Mouse (Mus musculus): ENCODE results near the gene Ybx3. TPM values are rescaled to one million over a fixed set of nuclear protein-coding genes. Genes with fewer than 3 reads are reported as not detected.
A peak's percentile ranks its signal among the peaks of the same experiment; 100 is the strongest.

Gene Ybx3
- polyA plus RNA-seq, 1 experiment from 2014 or later, result 44.1 TPM

GRCm38 (mm10) chr6:131367101-131367500 is 21.2 kb downstream of the Ybx3 start:
- Histone ChIP-seq H3K36me3 (ENCODE audit: insufficient read depth, low read length) (peaks cover 36% of the 10 kb centered on the region; the same call in 1 of the 2 replicates), H3K4me3 (ENCODE audit: low read depth, low read length) (no peak overlapping the region), H3K9me3 (ENCODE audit: low read length) (no peaks in the 10 kb centered on the region), H3K4me1 (ENCODE audit: insufficient read depth, low read depth, low read length) (no peaks in the 10 kb centered on the region), H3K9ac (replicated peaks; ENCODE audit: low read depth) (no peak overlapping the region), H3K27me3 (replicated peaks; ENCODE audit: insufficient read depth, low read length) (no peaks in the 10 kb centered on the region), H3K4me2 (replicated peaks; ENCODE audit: low read depth, low read length) (no peak overlapping the region), H3K27ac (ENCODE audit: low read length) (no peak overlapping the region)
- 36% methylated on average over 4 of the region's 4 CpGs for WGBS
- TF ChIP-seq EP300 (IDR thresholded peaks at IDR 0.05) (no peak), CTCF (IDR thresholded peaks at IDR 0.05) (peak; percentile 76)
- DNase-seq (ENCODE audit: low spot score) (peak; percentile 63), ATAC-seq (peak; percentile 57)

- DNase-seq (ENCODE audit: low spot score), result no peak
- no peak for ATAC-seq
- Histone ChIP-seq H3K4me2 (replicated peaks; ENCODE audit: low read depth, low read length) (no peak overlapping the region), H3K9ac (replicated peaks; ENCODE audit: low read depth) (no peak overlapping the region), H3K4me3 (ENCODE audit: low read depth, low read length) (no peak overlapping the region), H3K36me3 (ENCODE audit: insufficient read depth, low read length) (peaks cover 32% of the 10 kb centered on the region; the same call in 1 of the 2 replicates), H3K27me3 (replicated peaks; ENCODE audit: insufficient read depth, low read length) (no peaks in the 10 kb centered on the region), H3K9me3 (ENCODE audit: low read length) (no peaks in the 10 kb centered on the region), H3K27ac (ENCODE audit: low read length) (no peak overlapping the region), H3K4me1 (ENCODE audit: insufficient read depth, low read depth, low read length) (no peaks in the 10 kb centered on the region)
- WGBS, result 94% methylated on average over 2 of the region's 2 CpGs
- no peak for TF ChIP-seq CTCF (IDR thresholded peaks at IDR 0.05)
- no peak for TF ChIP-seq EP300 (IDR thresholded peaks at IDR 0.05)
Measured at GRCm38 (mm10) chr6:131364353-131364752, 23.9 kb downstream of the Ybx3 start.

GRCm38 (mm10) chr6:131362987-131363765 is 25.1 kb downstream of the Ybx3 start:
- DNase-seq (ENCODE audit: low spot score) (no peak), ATAC-seq (no peak)
- WGBS, result 78% methylated on average over 7 of the region's 7 CpGs
- Histone ChIP-seq H3K36me3 (ENCODE audit: insufficient read depth, low read length) (peaks cover 28% of the 10 kb centered on the region; the same call in 1 of the 2 replicates), H3K27me3 (replicated peaks; ENCODE audit: insufficient read depth, low read length) (no peaks in the 10 kb centered on the region), H3K9me3 (ENCODE audit: low read length) (no peaks in the 10 kb centered on the region), H3K4me2 (replicated peaks; ENCODE audit: low read depth, low read length) (no peak overlapping the region), H3K4me3 (ENCODE audit: low read depth, low read length) (no peak overlapping the region), H3K27ac (ENCODE audit: low read length) (no peak overlapping the region), H3K4me1 (ENCODE audit: insufficient read depth, low read depth, low read length) (no peaks in the 10 kb centered on the region), H3K9ac (replicated peaks; ENCODE audit: low read depth) (no peak overlapping the region)
- TF ChIP-seq EP300 (IDR thresholded peaks at IDR 0.05) (no peak), CTCF (IDR thresholded peaks at IDR 0.05) (no peak)

- 62% methylated on average over 5 of the region's 5 CpGs for WGBS
- no peak overlapping the region for H3K9ac ChIP-seq (replicated peaks; ENCODE audit: low read depth)
- no peaks in the 10 kb centered on the region for H3K27me3 ChIP-seq (replicated peaks; ENCODE audit: insufficient read depth, low read length)
- no peak overlapping the region for H3K27ac ChIP-seq (ENCODE audit: low read length)
- TF ChIP-seq EP300 (IDR thresholded peaks at IDR 0.05) (no peak), CTCF (IDR thresholded peaks at IDR 0.05) (no peak)
- H3K4me2 ChIP-seq (replicated peaks; ENCODE audit: low read depth, low read length), result no peak overlapping the region
- H3K9me3 ChIP-seq (ENCODE audit: low read length), result no peaks in the 10 kb centered on the region
- H3K4me1 ChIP-seq (ENCODE audit: insufficient read depth, low read depth, low read length), result no peaks in the 10 kb centered on the region
- ATAC-seq (peak; percentile 43), DNase-seq (ENCODE audit: low spot score) (peak; percentile 11)
- no peak overlapping the region for H3K4me3 ChIP-seq (ENCODE audit: low read depth, low read length)
- peaks cover 16% of the 10 kb centered on the region; the same call in 1 of the 2 replicates for H3K36me3 ChIP-seq (ENCODE audit: insufficient read depth, low read length)
Measured at GRCm38 (mm10) chr6:131360693-131361092, 27.6 kb downstream of the Ybx3 start.

- H3K36me3 ChIP-seq (ENCODE audit: insufficient read depth, low read length), result peaks cover 11% of the 10 kb centered on the region; the same call in 1 of the 2 replicates
- H3K9me3 ChIP-seq (ENCODE audit: low read length), result no peaks in the 10 kb centered on the region
- TF ChIP-seq CTCF (IDR thresholded peaks at IDR 0.05), result no peak
- no peak for TF ChIP-seq EP300 (IDR thresholded peaks at IDR 0.05)
- WGBS, result 72% methylated on average over 2 of the region's 2 CpGs
- no peaks in the 10 kb centered on the region; the same call in 1 of the 2 replicates for H3K27me3 ChIP-seq (replicated peaks; ENCODE audit: insufficient read depth, low read length)
- H3K27ac ChIP-seq (ENCODE audit: low read length), result no peak overlapping the region
- no peak for ATAC-seq
- H3K4me2 ChIP-seq (replicated peaks; ENCODE audit: low read depth, low read length), result no peak overlapping the region
- H3K9ac ChIP-seq (replicated peaks; ENCODE audit: low read depth), result no peak overlapping the region
- H3K4me1 ChIP-seq (ENCODE audit: insufficient read depth, low read depth, low read length), result no peaks in the 10 kb centered on the region
- DNase-seq (ENCODE audit: low spot score), result no peak
- H3K4me3 ChIP-seq (ENCODE audit: low read depth, low read length), result no peak overlapping the region
Measured at GRCm38 (mm10) chr6:131359543-131359942, 28.7 kb downstream of the Ybx3 start.

- no peak overlapping the region for H3K4me2 ChIP-seq (replicated peaks; ENCODE audit: low read depth, low read length)
- H3K9me3 ChIP-seq (ENCODE audit: low read length), result no peaks in the 10 kb centered on the region
- WGBS, result 33% methylated on average over 4 of the region's 4 CpGs
- no peak for TF ChIP-seq CTCF (IDR thresholded peaks at IDR 0.05)
- TF ChIP-seq EP300 (IDR thresholded peaks at IDR 0.05), result no peak
- no peak overlapping the region for H3K4me3 ChIP-seq (ENCODE audit: low read depth, low read length)
- no peaks in the 10 kb centered on the region for H3K4me1 ChIP-seq (ENCODE audit: insufficient read depth, low read depth, low read length)
- H3K27ac ChIP-seq (ENCODE audit: low read length), result no peak overlapping the region
- no peak for DNase-seq (ENCODE audit: low spot score)
- ATAC-seq, result no peak
- no peaks in the 10 kb centered on the region; the same call in 1 of the 2 replicates for H3K27me3 ChIP-seq (replicated peaks; ENCODE audit: insufficient read depth, low read length)
- no peak overlapping the region for H3K9ac ChIP-seq (replicated peaks; ENCODE audit: low read depth)
- no peaks in the 10 kb centered on the region for H3K36me3 ChIP-seq (ENCODE audit: insufficient read depth, low read length)
Measured at GRCm38 (mm10) chr6:131354913-131355312, 33.4 kb downstream of the Ybx3 start.
